Mouse (Mus musculus): ENCODE data around the gene Slc3a1. TPM values are rescaled to one million over a fixed set of nuclear protein-coding genes. Genes with fewer than 3 reads are reported as not detected.

The Slc3a1 gene
- total RNA-seq (2023) = 1 to 10 TPM; 4.0 to 5.5 TPM

DNA sequence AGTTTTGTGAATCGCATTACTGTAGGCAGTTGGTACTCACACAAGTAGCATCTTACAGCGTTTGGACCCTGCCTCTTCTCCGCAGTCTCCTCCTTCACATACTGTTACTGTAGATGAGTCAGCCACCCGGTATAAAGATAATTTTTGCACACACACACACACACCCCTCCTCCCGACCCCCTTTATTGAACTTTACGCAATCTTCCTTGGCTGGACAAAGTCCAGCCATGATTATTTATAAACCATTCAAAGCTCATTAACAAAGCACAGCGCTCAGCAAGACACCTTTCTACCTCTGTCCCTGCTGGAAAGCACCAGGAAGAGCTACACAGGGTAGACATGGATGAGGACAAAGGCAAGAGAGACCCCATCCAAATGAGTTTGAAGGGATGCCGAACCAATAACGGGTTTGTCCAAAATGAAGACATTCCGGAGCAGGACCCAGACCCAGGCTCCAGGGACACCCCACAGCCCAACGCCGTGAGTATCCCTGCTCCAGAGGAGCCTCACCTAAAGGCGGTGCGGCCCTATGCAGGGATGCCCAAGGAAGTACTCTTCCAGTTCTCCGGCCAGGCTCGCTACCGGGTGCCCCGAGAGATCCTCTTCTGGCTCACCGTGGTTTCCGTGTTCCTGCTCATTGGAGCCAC lies at the start of gene Slc3a1:
Gene Slc3a1 (plus strand): TSS at position 284 of the 647 bp plus-strand sequence.

DNA sequence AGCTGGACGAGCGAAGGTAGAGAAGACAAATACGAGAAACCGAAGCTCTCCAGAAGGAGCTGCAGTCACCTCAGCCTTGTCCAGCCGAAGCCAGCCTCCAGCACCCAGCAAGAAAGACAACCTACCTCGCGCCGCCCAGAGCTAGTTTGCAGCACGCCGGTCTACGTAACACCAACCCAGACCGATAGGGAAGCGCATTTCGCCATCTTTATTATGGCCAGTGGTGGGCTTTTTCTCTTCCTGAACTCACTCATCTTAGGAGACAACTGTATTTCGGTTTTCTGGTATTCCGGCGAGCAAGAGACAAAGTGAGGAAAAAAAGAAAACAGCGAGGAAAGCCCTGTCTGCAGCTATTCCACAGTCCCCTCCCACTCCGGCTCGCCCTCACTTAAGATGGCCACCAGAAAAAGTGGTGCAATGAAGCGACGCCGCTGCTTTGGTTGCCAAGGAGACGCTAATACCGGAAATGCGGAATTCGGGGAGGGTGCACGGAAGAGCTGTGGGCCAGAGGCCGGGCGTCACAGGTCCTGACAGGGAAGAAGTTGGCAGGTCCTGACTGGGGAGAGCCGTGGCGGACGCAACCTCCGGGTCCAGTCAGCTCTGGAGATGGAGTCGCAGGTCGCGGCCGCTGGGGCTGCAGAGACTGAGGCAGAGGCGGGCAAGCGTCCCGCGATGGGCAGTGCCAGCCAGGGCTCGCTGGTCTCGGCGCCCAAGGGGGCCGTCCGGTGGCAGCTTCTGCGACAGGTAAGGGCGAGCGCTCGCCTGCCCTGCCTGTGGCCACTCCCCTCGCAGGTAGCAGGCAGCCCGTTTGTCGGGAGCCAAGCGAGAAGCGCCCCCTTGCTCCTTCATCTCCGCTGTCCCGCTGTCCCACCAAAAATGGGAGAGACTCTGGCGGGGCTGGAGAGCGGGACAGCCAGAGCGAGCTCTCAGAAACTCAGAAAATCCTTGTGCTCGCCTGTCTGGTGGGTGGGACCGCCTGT lies 62.2 kb downstream of the Slc3a1 start, which contains the start of the genes Prepl and Camkmt:
Gene Prepl (minus strand): TSS at position 122 of the 980 bp plus-strand sequence.
Gene Camkmt (plus strand): TSS at position 433 of the 980 bp plus-strand sequence.

Other genes starting within 250 kb of the Slc3a1 start
- 10 to 100 TPM; 50.0 to 50.8 TPM for gene Lrpprc, start 237.6 kb upstream of the Slc3a1 start, total RNA-seq (2023)
- 100 to 1,000 TPM; 109 to 112 TPM for gene Ppm1b, start 71.6 kb upstream of the Slc3a1 start, total RNA-seq (2023)
- 10 to 100 TPM; 17.4 to 24.6 TPM for gene Prepl, start 61.9 kb downstream of the Slc3a1 start, total RNA-seq (2023)
- gene Camkmt, start 62.2 kb downstream of the Slc3a1 start, total RNA-seq (2023) = 1 to 10 TPM; 6.6 to 8.2 TPM